Mouse (Mus musculus) hindbrain, embryonic 15.5 days (tissue): ENCODE results near the gene Atp2b2. TPM values are rescaled to one million over a fixed set of nuclear protein-coding genes. Genes with fewer than 3 reads are reported as not detected.
A peak's percentile ranks its signal among the peaks of the same experiment; 100 is the strongest.

ENCODE experiments used
- ATAC-seq: fragments of 200-750 bp; cut with Nextera tagmentation; 2 replicates; pipeline ENCODE4 v1.8.0; 2017; ENCODE audit warnings: low read depth, moderate number of reproducible peaks, moderate TSS enrichment; ENCODE audit not compliant: low FRiP score
- H3K27ac ChIP-seq: fragments of 300-500 bp; sonication (generic); replicated peaks from 2 replicates; pipeline ENCODE4 v1.5.1; 2015; ENCODE audit warnings: mild to moderate bottlenecking, inconsistent platforms
- H3K27me3 ChIP-seq: fragments of 300-500 bp; sonication (generic); 2 replicates; pipeline ENCODE4 v1.6.1; 2015; ENCODE audit warnings: control low read depth, inconsistent platforms
- H3K36me3 ChIP-seq: fragments of 300-500 bp; sonication (generic); 2 replicates; pipeline ENCODE4 v1.6.1; 2015; ENCODE audit warnings: control low read depth, inconsistent platforms
- H3K4me1 ChIP-seq: fragments of 300-500 bp; sonication (generic); replicated peaks from 2 replicates; pipeline ENCODE4 v1.6.1; 2015; ENCODE audit warnings: control low read depth, inconsistent platforms
- H3K4me2 ChIP-seq: fragments of 300-500 bp; sonication (generic); 2 replicates; pipeline ENCODE4 v1.6.1; 2015; ENCODE audit warnings: moderate library complexity, mild to moderate bottlenecking, inconsistent platforms
- H3K4me3 ChIP-seq: fragments of 300-500 bp; sonication (generic); 2 replicates; pipeline ENCODE4 v1.5.1; 2015; ENCODE audit warnings: mild to moderate bottlenecking, inconsistent platforms
- H3K9ac ChIP-seq: fragments of 300-500 bp; sonication (generic); 2 replicates; pipeline ENCODE4 v1.6.1; 2015; ENCODE audit warnings: inconsistent platforms
- H3K9me3 ChIP-seq: fragments of 300-500 bp; sonication (generic); 2 replicates; pipeline ENCODE4 v1.6.1; 2016; ENCODE audit warnings: control low read depth, inconsistent platforms
- WGBS: fragments of 180-500 bp; shearing (Covaris S2); methylation state at CpG from one replicate; pipeline ENCODE4 v1.1.7; 2015; 5-methylcytosine and 5-hydroxymethylcytosine counted together
- polyA plus RNA-seq: library from polyadenylated mRNA; unstranded; fragments of >200 nt; fragmentation: Nextera tagmentation; extraction: Ambion mirVana; gene quantifications from 2 replicates; pipeline ENCODE4 v1.2.1, GENCODE M21; 2015

Gene Atp2b2
- polyA plus RNA-seq, 1 experiment from 2014 or later: 33.9 TPM

GRCm38 (mm10) chr6:113861375-113861770, 181.0 kb downstream of the Atp2b2 start:
- H3K4me1 ChIP-seq: peaks cover 45% of the 10 kb centered on the region

GRCm38 (mm10) chr6:113860735-113861374, 181.6 kb downstream of the Atp2b2 start:
- H3K4me2 ChIP-seq: no peak overlapping the region
- no peaks in the 10 kb centered on the region for H3K9me3 ChIP-seq
- H3K36me3 ChIP-seq: no peaks in the 10 kb centered on the region
- no peak overlapping the region for H3K4me3 ChIP-seq
- no peaks in the 10 kb centered on the region for H3K27me3 ChIP-seq
- no peak overlapping the region for H3K9ac ChIP-seq
- peaks cover 51% of the 10 kb centered on the region for H3K4me1 ChIP-seq
- H3K27ac ChIP-seq: peak overlapping the region; percentile 42
- peak; percentile 66 for ATAC-seq
- 36% methylated on average over 15 of the region's 15 CpGs for WGBS

More at GRCm38 (mm10) chr6:113861375-113861770, 181.0 kb downstream of the Atp2b2 start:
- H3K4me3 ChIP-seq: no peak overlapping the region
- 62% methylated on average over 4 of the region's 4 CpGs for WGBS
- peak overlapping the region; percentile 42 for H3K27ac ChIP-seq
- no peak for ATAC-seq
- no peaks in the 10 kb centered on the region for H3K36me3 ChIP-seq
- H3K9ac ChIP-seq: no peak overlapping the region
- no peaks in the 10 kb centered on the region for H3K9me3 ChIP-seq
- no peak overlapping the region for H3K4me2 ChIP-seq
- no peaks in the 10 kb centered on the region for H3K27me3 ChIP-seq

- no peak for ATAC-seq
- no peaks in the 10 kb centered on the region for H3K9me3 ChIP-seq
- H3K27me3 ChIP-seq: no peaks in the 10 kb centered on the region
- H3K4me3 ChIP-seq: no peak overlapping the region
- H3K36me3 ChIP-seq: no peaks in the 10 kb centered on the region
- H3K9ac ChIP-seq: no peak overlapping the region
- no peak overlapping the region for H3K4me2 ChIP-seq
- 55% methylated on average over 9 of the region's 9 CpGs for WGBS
- peak overlapping the region; percentile 42 for H3K27ac ChIP-seq
- H3K4me1 ChIP-seq: peaks cover 48% of the 10 kb centered on the region
Measured at GRCm38 (mm10) chr6:113860023-113860734, 182.2 kb downstream of the Atp2b2 start.

- Histone ChIP-seq H3K36me3 (no peaks in the 10 kb centered on the region), H3K27ac (peak overlapping the region; percentile 48; the same call in 1 of the 2 replicates), H3K4me1 (peaks cover 61% of the 10 kb centered on the region), H3K27me3 (no peaks in the 10 kb centered on the region), H3K4me2 (no peak overlapping the region), H3K4me3 (no peak overlapping the region), H3K9me3 (no peaks in the 10 kb centered on the region), H3K9ac (no peak overlapping the region)
- 49% methylated on average over 9 of the region's 9 CpGs for WGBS
- ATAC-seq: no peak
Measured at GRCm38 (mm10) chr6:113858317-113858716, 184.1 kb downstream of the Atp2b2 start.

- peak overlapping the region; percentile 48; the same call in 1 of the 2 replicates for H3K27ac ChIP-seq
- ATAC-seq: no peak
- H3K4me1 ChIP-seq: peaks cover 62% of the 10 kb centered on the region
- H3K4me3 ChIP-seq: no peak overlapping the region
- WGBS: 52% methylated on average over 2 of the region's 2 CpGs
- no peaks in the 10 kb centered on the region for H3K27me3 ChIP-seq
- no peaks in the 10 kb centered on the region for H3K9me3 ChIP-seq
- H3K36me3 ChIP-seq: no peaks in the 10 kb centered on the region
- no peak overlapping the region for H3K4me2 ChIP-seq
- no peak overlapping the region for H3K9ac ChIP-seq
Measured at GRCm38 (mm10) chr6:113857310-113857873, 185.0 kb downstream of the Atp2b2 start.

GRCm38 (mm10) chr6:113856790-113857189, 185.6 kb downstream of the Atp2b2 start:
- H3K36me3 ChIP-seq: no peaks in the 10 kb centered on the region
- H3K9ac ChIP-seq: no peak overlapping the region
- H3K4me3 ChIP-seq: no peak overlapping the region
- H3K27ac ChIP-seq: peak overlapping the region; percentile 48; the same call in 1 of the 2 replicates
- peak; percentile 55 for ATAC-seq
- no peaks in the 10 kb centered on the region for H3K27me3 ChIP-seq
- H3K4me2 ChIP-seq: no peak overlapping the region
- 34% methylated on average over 15 of the region's 15 CpGs for WGBS
- no peaks in the 10 kb centered on the region for H3K9me3 ChIP-seq
- peaks cover 62% of the 10 kb centered on the region for H3K4me1 ChIP-seq

GRCm38 (mm10) chr6:113856095-113856646, 186.2 kb downstream of the Atp2b2 start:
- peak overlapping the region; percentile 48 for H3K27ac ChIP-seq
- H3K9me3 ChIP-seq: no peaks in the 10 kb centered on the region
- no peaks in the 10 kb centered on the region for H3K27me3 ChIP-seq
- H3K9ac ChIP-seq: no peak overlapping the region
- no peaks in the 10 kb centered on the region for H3K36me3 ChIP-seq
- 85% methylated on average over 1 of the region's 1 CpGs for WGBS
- H3K4me3 ChIP-seq: no peak overlapping the region
- ATAC-seq: no peak
- H3K4me1 ChIP-seq: peaks cover 58% of the 10 kb centered on the region
- no peak overlapping the region for H3K4me2 ChIP-seq

GRCm38 (mm10) chr6:113855581-113855980, 186.8 kb downstream of the Atp2b2 start:
- Histone ChIP-seq H3K27ac (0 out of 2 replicates have a peak overlapping the region, but pooled peaks have one; percentile 48), H3K4me1 (peaks cover 53% of the 10 kb centered on the region), H3K36me3 (no peaks in the 10 kb centered on the region), H3K9ac (no peak overlapping the region), H3K27me3 (no peaks in the 10 kb centered on the region), H3K4me3 (no peak overlapping the region), H3K4me2 (no peak overlapping the region), H3K9me3 (no peaks in the 10 kb centered on the region)
- ATAC-seq: no peak

- H3K4me1 ChIP-seq: peaks cover 30% of the 10 kb centered on the region
- no peaks in the 10 kb centered on the region for H3K36me3 ChIP-seq
- no peak overlapping the region for H3K27ac ChIP-seq
- no peak overlapping the region for H3K4me3 ChIP-seq
- H3K9me3 ChIP-seq: no peaks in the 10 kb centered on the region
- no peak overlapping the region for H3K4me2 ChIP-seq
- H3K9ac ChIP-seq: no peak overlapping the region
- H3K27me3 ChIP-seq: no peaks in the 10 kb centered on the region
- no peak for ATAC-seq
- WGBS: 12% methylated on average over 3 of the region's 3 CpGs
Measured at GRCm38 (mm10) chr6:113852318-113852717, 190.1 kb downstream of the Atp2b2 start.

- no peak overlapping the region for H3K4me3 ChIP-seq
- no peak for ATAC-seq
- no peaks in the 10 kb centered on the region for H3K36me3 ChIP-seq
- no peaks in the 10 kb centered on the region for H3K27me3 ChIP-seq
- H3K9ac ChIP-seq: no peak overlapping the region
- no peak overlapping the region for H3K4me2 ChIP-seq
- no peaks in the 10 kb centered on the region for H3K9me3 ChIP-seq
- no peak overlapping the region for H3K27ac ChIP-seq
- peaks cover 14% of the 10 kb centered on the region for H3K4me1 ChIP-seq
- 83% methylated on average over 3 of the region's 3 CpGs for WGBS
Measured at GRCm38 (mm10) chr6:113849819-113850218, 192.6 kb downstream of the Atp2b2 start.

- Histone ChIP-seq H3K4me1 (peaks cover 4% of the 10 kb centered on the region; the same call in 1 of the 2 replicates), H3K9ac (no peak overlapping the region), H3K27ac (no peak overlapping the region), H3K9me3 (no peaks in the 10 kb centered on the region), H3K27me3 (no peaks in the 10 kb centered on the region), H3K4me2 (no peak overlapping the region), H3K4me3 (no peak overlapping the region), H3K36me3 (no peaks in the 10 kb centered on the region)
- ATAC-seq: no peak
- 69% methylated on average over 2 of the region's 2 CpGs for WGBS
Measured at GRCm38 (mm10) chr6:113848655-113849054, 193.8 kb downstream of the Atp2b2 start.

- Histone ChIP-seq H3K4me2 (no peak overlapping the region), H3K27ac (no peak overlapping the region), H3K9ac (no peak overlapping the region), H3K4me3 (no peak overlapping the region), H3K27me3 (no peaks in the 10 kb centered on the region), H3K36me3 (no peaks in the 10 kb centered on the region), H3K9me3 (no peaks in the 10 kb centered on the region), H3K4me1 (0 out of 2 replicates have a peak, but pooled peaks cover 3% of the 10 kb centered on the region)
- 93% methylated on average over 2 of the region's 2 CpGs for WGBS
- no peak for ATAC-seq
Measured at GRCm38 (mm10) chr6:113847092-113847491, 195.3 kb downstream of the Atp2b2 start.
